Mouse (Mus musculus) lung, postnatal 14 days (tissue): ENCODE data around the gene Cxcr2.
"Not testable (repeated sequence)": the region's sequence is repeated elsewhere in the genome, so short reads cannot be mapped to it uniquely, and the experiment has no call there.

Experiments
- DNase-seq: peaks from one replicate; pipeline ENCODE4 v3.0.0; 2021

Gene Cxcr2

DNA sequence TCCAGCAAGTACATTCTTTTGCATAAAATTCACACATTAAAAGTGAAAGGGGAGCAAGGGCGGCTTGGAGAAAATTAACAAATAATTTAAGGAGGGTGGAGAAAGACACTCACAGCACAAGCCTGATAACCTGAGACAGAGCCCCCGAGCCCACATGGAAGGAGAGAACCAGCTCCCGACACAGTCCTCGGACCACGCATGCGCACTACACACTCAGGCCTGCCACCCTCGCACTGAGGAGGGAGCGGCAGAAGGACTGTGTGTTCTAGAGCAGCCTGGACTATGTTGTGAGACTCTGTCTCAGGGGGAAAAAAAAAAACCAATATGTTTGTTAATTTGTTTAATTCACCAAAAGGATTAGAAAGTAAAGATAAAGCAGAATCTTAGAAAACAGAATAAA lies 12.0 kb upstream of the Cxcr2 start:
- DNase-seq: no peak

DNA sequence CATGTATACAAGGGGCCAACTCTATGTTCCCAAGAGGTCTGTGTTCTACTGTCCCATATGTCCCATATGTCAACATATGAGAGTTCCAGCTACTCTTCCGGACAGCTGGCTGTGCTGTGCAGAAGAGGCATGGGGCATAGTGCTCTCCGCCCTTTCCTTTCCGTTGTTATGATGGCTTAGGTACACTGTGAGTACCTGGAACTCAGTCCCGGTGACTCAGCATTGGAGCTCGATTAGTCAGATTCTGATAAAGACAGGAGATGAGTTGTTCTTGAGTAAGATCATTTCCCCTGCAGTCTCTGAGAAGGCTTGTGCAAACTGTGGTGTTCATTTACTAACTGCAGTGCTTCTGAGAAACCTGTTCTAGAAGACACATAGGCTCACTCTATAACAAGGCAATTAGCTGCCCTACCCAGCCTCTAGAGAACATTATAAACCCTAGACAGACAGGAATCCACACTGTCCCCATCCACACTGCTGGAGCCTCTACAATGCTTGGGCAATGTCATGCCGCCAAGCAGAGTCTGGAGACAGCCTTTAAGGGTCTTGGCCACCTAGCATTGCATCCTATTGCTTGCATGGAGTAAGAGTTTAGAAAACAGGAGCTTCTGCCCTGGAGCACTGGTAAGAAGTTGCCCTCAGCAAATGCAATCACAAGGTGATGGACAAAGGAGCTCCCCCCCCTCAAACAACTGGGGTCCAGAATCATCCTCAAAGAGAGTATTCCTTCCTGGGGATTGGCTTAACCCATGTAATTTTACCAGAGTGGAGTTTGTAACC lies 4.5 kb upstream of the Cxcr2 start:
- DNase-seq: no peak

DNA sequence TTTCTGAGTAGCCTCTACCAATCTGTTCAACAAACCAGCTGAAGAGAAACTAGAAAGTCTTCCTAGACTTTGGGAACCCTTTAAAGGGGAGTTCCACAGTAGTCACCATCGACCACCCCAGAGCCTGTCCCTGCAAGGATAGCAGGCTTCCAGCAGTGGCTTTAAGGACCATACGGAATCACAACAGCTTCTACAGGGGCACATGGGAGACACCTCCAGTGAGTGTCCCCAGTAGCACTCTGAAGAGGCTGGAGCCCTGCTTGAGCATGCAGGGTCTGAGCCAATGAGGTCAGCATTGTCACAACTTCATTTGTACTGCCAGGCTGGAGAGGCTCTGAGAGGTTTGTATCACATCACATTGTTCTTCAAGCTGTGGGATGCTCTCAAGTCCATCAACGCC lies 3.7 kb upstream of the Cxcr2 start:
- no peak for DNase-seq

DNA sequence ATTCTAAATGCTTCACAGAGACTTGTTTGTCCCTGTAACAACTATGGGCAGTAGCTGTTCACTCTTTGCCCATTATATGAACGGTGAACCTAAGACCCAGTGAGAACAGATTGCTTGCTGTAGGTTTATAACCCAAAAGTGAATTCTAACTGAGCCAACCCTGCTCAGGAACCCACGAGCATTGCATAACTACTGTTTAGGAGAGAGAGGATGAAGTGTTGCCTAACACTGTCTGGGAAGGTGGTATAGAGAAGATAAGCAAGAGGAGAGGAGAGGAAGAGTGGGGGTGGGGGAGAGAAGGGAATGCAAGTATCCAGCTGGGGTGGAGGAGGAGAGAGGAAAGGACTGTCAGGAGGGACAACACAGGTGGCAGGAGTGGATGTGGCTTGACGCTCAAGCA lies 2.7 kb upstream of the Cxcr2 start:
- no peak for DNase-seq

DNA sequence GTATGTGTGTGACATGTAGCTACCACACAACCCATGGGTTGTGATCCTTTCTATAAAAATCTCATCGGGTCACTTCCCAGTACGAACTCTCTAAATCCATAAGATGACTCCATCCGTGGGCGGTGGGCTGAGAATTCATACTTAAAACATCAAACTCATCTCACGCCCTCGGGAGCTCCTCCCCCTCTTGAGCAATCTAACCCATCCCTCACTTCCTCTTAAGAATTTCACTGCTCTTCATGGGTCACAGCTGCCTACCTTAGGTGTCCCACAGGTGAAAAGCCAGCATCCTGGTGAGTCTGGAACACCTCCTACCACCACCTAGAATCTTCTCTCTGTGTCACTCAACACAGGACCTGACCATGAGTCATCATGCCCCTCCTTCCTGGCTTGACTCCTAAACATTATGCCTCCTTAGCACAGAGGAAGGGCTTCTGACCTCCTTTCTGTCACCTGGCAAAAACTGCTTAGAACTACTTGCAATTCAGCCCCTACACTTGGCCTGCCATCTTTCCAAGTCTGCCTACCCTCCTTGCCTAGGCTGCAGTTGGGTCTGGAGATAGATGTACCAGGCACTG lies 1.7 kb downstream of the Cxcr2 start:
- no peak for DNase-seq

DNA sequence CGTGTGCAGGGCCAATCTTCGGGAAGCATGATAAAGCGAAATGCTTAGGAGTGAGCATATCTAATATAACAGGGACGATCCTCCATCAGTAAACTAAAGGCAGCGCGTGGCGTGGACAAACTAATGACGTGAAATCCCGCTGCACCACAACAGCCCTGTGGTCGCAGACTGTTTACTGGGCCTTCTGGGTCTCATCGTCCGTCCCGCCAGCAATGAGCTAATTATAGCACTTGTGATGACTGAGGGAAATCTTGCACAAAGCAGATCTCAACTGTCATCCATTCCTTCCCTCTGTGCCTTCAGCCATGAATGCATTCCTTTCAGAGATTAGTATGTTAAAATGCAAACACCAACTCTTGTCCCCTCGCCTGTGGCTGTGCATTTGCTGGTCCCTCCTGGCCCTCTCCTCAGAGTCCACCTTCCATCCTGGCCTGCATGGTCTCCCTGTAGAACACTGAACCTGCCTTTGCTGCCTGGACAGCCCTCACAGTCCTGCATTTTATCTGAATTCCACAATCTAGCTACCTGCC lies 2.7 kb downstream of the Cxcr2 start:
- DNase-seq: no peak

DNA sequence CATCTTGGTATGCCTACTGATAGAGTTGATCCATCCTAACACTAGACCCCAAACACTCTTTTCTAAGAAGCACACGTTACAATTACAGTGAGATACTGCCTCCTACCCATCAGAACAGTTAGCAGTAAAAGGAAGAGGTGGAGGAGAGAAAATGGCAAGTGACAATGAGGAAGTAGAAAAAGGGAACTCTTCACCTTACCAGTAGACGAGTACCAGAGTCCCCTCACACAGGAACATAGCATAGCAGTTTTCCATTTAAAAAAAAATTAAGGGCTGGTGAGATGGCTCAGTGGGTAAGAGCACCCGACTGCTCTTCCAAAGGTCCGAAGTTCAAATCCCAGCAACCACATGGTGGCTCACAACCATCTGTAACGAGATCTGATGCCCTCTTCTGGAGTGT lies 5.8 kb downstream of the Cxcr2 start:
- not testable (repeated sequence) for DNase-seq

DNA sequence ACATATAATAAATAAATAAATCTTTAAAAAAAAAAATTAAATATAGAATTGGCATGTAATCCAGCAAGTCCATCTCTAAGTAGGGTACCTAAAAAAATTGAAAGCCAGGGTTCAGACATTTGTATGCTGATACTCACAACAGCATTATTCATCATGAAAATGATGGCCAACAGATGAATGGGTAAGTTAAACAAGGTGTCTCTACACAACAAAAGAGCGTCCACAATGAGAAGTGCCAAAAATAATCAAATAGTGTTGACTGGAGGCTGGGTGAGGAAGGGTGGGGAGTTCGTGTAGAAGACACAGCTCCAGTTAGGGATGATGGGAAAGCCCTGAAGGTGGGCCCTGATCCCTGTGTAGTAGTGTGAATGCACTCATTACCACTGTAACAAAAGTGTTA lies 6.2 kb downstream of the Cxcr2 start:
- DNase-seq: no peak

DNA sequence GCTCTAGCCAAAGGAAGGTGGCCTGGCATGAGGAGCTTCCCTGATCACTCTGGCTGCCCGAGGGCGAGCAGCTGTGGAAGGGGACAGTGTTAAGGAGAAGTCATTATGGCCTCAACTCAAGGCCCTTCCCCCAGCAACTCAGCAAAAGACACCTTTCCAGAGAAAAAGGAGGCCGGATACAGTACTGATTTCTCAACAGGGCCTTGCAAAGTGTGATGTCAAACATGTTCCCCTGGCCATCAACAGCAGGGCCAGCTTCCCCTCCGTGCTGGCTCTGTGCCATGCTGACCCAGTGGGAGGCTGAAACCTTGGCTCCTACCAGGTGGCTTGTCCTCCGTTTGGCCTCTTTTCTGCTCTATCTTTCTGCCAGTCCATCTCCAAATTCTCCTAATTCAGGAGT lies 13.3 kb downstream of the Cxcr2 start:
- DNase-seq: no peak

DNA sequence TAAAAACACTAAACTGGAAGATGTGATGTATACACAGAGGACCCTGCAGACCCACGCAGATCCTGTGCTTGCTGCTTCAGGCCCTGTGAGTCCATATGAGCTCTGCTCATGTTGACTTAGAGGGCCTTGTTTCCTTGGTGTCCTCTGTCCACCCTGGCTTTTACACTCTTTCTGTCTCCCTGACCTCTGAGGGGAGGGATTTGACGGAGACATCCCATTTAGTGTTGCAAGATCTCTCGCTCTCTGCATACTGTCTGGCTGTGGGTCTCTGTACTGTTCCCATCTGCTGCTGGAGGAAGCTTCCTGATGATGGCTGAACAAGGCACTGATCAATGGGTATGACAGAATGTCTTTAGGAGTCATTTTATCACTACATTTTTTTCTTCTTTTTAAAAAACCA lies 15.9 kb downstream of the Cxcr2 start:
- DNase-seq: no peak

DNA sequence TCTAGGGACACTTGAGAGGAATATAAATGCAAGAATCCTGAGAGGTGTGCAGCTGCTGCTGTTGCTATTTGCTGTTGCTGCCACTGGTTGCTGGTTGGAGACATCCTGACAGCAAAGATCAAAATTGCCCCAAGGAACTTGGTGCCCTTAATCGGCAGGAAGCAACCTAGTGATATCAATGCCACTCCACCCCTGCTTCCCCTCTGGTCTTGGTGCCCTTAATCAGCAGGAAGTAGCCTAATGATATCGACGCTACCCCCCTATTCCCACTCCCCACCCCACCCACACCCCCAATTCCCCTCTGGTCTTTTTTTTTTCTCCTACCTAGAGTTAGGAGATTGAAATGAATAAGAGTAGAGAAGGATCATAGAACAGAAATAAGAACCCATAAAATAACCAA lies 18.9 kb downstream of the Cxcr2 start:
- no peak for DNase-seq

DNA sequence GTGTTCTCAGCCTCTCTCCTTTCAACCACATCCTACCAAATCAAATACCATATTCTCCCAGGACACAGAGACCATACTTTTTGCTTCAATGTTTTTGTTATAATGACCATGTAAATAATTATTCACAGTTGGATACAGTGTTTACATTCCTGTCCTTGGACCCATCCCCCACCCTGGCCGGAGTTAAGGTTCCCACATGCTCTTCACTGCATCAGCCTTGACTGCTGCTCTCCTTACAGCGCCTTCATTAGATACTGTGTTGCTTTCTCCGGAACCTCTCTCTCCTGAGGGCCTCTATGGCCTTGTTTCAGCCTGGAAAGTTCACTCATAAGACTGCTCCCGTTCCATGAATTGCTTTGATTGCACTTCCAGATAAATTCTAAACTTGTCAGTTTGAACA lies 21.9 kb downstream of the Cxcr2 start:
- no peak for DNase-seq

DNA sequence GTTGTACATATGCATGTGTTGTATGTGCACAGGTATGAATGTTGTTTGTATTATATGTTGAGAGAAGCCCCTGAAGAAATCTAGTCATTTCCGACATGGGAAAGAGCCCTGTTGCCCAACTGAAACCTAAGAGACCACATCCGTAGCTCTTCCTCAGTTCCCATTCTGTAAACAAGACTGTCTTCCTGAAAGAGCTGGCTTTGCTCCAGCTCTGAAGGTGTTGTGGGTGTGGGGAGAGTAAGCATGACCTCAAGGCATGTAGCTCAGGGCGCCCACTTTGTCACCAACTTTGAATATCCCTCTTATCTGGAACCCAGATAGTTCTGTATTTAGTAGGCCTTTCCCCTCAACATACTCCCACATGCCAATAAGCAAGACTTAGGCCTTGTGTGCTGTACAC lies 24.8 kb downstream of the Cxcr2 start:
- no peak for DNase-seq

DNA sequence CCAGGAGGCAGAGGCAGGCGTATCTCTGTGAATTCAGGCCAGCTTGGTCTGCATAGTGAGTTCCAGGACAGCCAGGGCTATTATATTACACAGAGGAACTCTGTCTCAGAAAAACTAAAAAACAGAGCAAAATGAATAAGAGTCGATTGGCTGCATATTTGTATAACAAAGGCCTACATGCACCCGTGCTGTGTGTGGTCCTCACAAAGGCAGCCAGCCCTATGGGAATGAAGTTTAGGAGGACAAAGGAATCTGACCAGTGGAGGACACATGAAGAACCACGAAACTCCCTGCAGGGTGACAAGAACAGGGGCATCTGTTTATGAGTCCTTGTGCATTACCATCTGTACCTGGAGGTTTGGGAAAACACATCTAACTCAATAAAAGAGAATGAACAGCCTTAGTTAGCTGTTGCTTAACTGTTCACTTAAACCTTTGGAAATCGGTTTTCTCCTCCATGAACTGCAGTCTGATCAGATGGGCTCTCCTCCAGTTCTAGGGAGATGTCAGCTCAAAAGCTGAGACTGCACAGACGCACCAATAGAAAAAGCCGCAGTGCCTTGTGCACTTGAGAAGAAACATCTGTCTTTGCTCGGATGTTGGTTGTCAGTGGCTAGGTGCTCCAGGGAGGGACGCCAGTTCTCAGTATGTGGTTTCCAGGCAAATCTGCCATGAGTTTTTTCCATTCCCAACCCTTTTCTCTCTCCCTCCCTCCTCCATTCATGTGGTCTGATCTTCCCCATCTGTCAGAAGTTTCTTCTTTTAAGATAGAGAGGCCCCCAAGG lies 26.0 kb downstream of the Cxcr2 start:
- peak; percentile 19 for DNase-seq

DNA sequence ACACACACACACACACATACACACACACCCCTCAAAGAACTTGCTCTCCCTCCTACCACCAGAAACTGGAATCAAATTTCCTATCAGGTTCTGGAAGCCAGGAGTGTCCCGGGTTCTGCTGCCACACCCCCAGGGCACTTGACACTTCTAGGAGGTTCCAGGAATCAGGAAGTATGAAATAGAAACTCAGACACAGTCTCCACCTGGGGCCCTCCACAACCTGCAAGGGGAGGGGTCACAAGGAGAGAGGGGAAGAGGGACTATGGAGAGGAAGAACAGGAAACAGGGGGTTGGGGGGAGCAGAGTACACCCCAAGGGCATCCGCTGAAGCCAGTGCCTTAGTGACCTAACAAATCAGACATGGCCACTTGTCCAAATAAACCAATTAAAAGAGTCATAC lies 27.7 kb downstream of the Cxcr2 start:
- no peak for DNase-seq

DNA sequence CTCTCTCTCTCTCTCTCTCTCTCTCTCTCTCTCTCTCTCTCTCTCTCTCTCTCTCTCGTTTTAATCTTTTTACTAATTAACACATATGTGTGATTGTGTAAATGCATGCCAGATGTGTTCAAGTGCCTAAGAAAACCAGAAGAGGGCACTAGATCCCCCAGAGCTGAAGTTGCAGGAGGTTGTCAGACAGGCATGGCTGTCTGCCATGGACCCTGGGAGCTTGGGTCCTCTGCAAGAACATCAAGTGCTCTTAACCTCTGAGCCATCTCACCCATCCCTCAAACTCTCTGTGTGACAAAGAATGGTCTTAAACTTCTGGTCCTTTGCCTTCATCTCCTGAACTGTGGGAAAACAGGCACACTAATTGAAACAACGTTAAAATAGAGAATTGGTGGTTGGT lies 29.2 kb downstream of the Cxcr2 start:
- no peak for DNase-seq

DNA sequence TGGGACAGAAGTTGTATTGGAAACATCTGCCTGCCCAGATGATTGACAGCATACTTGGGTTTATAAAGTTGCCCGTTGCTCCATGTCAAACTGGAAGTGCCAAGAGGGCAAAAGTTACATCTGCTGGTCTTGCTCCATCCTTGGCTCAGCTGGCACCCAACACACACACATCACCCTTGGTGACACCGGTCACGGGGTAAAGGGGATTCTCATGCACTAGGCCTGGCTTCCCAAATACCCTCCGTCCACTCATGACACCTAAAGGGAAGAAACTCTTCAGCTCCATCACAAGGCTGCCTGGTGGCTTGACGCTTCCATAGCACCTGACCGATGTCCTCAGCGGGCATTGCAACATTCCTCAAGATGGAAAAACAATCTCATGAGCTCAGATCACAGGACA lies 36.7 kb downstream of the Cxcr2 start:
- no peak for DNase-seq

DNA sequence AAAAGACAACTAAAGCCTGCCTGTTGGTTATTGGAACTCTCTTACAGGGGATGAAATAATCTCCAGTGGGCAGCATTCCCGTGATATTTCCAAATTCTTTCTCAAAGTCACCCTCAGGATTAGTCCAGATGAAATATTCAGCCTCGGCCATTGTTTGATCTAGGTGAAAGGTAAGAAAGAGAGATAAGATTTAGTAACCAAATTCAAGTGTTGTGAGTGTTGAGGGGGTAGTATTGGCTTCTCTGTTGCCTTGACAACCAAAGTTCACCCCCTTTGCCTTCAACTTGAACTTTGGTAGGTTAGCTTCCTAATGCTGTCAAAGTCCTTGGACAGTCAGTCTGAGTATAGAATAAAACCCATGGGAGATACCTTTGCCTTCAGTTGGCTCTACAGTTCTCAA lies 38.9 kb downstream of the Cxcr2 start:
- DNase-seq: no peak

DNA sequence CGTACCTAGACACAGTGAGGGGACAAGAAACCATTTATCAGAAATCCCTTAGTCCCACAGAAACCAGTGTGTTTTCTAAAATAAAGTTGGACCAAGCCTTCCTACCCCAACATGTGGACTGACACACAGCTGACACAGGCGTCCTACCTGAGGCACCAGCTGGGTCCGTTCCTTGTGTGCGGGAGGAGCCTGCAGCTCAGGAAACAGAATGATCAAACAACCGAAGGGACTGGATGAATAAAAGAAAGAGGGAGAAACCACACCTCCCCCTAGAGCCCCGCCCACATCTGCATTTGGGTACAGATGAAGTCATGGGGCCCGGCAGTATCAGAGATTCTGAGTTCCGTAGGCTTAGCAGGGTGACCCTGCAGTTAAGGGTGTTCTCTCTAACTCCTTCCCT lies 40.7 kb downstream of the Cxcr2 start, which contains the start of gene Cxcr1:
Gene Cxcr1, minus strand, starts transcription at position 187 of the 400 bp plus-strand sequence.
- DNase-seq: no peak

DNA sequence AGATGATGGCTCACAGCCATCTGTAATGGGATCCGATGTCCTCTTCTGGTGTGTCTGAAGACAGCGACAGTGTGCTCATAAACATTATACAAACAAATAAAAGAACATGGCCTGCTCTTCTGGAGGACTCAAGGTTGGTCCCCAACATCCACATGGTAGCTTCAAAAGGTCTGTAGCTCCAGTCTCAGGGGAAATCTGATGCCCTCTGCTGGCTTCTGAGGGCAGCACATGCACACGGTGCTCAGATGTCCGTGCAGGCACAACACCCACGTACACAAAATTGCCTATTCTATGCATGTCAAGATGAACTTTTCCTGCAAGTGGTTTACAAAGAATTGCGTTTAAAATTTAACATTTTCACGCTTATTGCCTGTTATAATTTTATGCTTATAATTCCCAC lies 42.2 kb downstream of the Cxcr2 start:
- peak; percentile 50 for DNase-seq

DNA sequence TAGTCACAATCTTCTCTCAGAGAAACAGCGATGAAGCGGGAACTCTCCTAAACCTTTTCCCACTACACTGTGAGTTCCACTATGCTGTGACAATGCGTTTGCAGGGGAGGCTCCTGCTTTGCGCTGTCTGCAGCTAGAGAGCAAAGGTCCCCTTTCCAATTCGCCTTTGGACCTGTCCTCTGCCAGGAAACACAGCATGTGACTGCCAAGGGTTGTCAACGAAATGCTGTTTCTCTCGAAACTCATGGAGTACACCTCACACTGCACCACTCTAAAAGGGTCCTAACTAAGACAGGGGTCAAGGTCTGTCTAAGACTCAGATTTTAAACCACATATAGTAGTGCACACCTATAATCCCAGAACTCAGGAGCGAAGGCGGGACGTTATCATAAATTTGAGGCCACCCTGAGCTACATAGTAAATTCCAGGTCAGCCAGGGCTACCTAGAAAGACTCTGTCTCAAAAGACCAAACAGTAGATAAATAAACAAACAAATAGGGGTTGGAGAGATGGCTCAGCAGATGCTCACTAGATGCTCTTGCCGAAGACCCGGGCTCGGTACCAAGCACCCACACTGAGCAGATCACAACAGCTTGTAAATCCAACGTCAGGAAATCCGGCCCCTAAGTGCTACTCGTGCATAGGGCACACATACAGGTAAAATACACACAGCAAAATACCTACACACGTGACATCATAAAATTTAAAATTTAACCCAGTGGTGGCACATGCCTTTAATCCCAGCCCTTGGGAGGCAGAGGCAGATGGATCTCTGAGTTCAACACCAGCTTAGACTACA lies 43.0 kb downstream of the Cxcr2 start:
- DNase-seq: no peak

DNA sequence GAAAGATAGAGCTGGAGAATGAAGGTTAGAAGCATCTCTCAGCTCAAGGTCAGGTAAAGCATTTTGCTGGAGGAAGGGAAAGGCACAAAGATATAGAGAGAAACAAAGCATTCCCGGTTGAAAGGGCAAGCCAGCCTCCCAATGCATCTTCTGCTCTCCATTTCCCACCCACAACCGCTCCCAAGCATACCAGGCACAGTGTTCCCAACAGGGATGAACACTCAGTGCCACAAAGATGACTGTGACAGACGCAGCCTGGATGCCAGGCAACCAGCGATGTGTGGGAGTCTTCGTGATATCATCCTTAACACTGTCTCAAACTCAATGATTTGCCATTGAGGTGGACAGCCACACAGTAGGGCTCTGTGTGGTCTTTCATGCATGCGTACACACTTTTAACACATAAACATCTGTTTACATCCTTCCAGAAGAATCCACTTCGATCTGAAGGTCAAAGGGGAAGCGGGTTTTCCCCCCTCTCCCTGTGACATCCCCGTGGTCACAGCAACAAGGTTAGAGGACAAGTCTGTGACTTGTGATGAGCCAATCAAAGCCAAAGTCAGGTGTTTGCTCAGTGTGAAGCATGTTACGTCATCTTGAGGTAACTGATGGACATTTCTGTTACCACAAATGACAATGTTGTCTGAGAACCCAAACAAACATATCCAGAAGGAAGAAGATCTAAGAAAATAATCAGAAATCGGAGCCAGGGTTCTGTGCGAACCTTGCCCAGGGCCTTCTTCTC lies 44.1 kb downstream of the Cxcr2 start:
- DNase-seq: no peak
